Mouse (Mus musculus) right cerebral cortex, postnatal 36 days (tissue): ENCODE measurements at regions not wholly inside any gene's neighbourhood (a gene's known extent, or its start where the extent isn't known, plus 50 kb on each side); places are given as distances from the start of the nearest gene placed in this dataset.
"Not testable (repeated sequence)": the region's sequence is repeated elsewhere in the genome, so short reads cannot be mapped to it uniquely, and the experiment has no call there.

Experiments used
- DNase-seq, 2 experiments: peaks; one replicate each; pipeline ENCODE4 v3.0.0; 2022; ENCODE audit warnings: low spot score in 2 of 2, mixed read lengths in 1 of 2

GRCm38 (mm10) chr1:13042326-13042725, 1628.4 kb downstream of the A830018L16Rik start:
- no peak for DNase-seq

GRCm38 (mm10) chr1:13050140-13050775, 1636.4 kb downstream of the A830018L16Rik start:
- DNase-seq = peak in 1 of 2 experiments; percentile 2

- not testable (repeated sequence) for DNase-seq
Observed at GRCm38 (mm10) chr1:13051433-13052066, 1637.6 kb downstream of the A830018L16Rik start.

GRCm38 (mm10) chr1:13052067-13052460, 1638.2 kb downstream of the A830018L16Rik start:
- no peak for DNase-seq

- DNase-seq = no peak
Observed at GRCm38 (mm10) chr1:13057741-13058140, 1643.8 kb downstream of the A830018L16Rik start.

- no peak for DNase-seq
Observed at GRCm38 (mm10) chr1:13059616-13060320, 1645.9 kb downstream of the A830018L16Rik start.
